15 mouse cellular contexts compared by ENCODE assay signal in the genomic region with DNA sequence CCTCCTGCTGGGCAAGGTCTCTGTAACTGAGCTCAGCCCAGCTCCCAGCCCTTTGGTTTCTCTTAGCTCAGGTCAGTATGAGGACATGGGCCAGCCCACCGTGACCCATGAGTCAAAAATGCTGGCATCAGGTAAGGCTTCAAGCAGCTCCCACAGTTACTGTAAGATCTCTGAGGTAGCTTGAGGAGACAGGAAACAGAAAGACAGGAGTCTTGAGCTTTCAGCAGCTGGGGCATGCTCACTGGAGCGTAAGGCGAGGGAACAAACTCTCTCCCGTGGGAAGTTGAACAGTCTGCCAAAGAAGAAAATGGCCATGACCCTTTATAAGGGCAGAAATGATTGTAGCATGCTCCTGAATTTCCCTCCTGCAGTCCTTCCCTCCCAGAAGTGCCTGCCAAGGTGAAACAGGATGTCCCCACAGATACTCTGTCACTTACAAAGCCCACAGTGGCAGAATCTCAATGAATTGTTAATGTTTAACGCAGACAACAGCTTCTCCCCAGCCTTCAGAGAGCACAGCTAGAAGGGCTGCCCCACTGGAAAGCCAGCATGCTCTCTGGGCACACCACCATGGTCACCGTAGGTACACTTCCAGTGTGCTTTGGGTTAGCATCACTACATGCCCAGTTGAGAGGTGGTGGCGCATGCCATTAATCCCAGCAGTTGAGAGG. TPM values are rescaled to one million over a fixed set of nuclear protein-coding genes. Genes with fewer than 3 reads are reported as not detected.
DNase-seq lines count a peak whose midpoint lies in the region; ATAC-seq and TF ChIP-seq lines count a peak whose summit lies in the region.
"Had no signal": no experiment of that assay in that cellular context is flagged by ENCODE, and none has a peak within 500 bp of the region (broad histone marks: within the 10 kb centered on the region; RNA-seq: fewer than 3 reads in every experiment).

No protein-coding gene starts in this region.

- peaks cover 4% of the 10 kb centered on the region for H3K4me1 ChIP-seq in lung, embryonic 16.5 days (replicated peaks; ENCODE audit: control insufficient read depth, insufficient read depth, low read length)
- H3K4me1 ChIP-seq in lung, adult 2 months (ENCODE audit: control insufficient read depth, insufficient read depth, low read length): no peaks in the 10 kb centered on the region; the same call in 1 of the 2 replicates
- peaks cover 25% of the 10 kb centered on the region; the same call in 1 of the 2 replicates for H3K4me1 ChIP-seq in intestine, embryonic 14.5 days (replicated peaks; ENCODE audit: control insufficient read depth, insufficient read depth, low read length)
- peaks cover 70% of the 10 kb centered on the region for H3K4me1 ChIP-seq in kidney, embryonic 15.5 days
- H3K4me1 ChIP-seq in small intestine, adult 2 months (ENCODE audit: control insufficient read depth, insufficient read depth, insufficient read length, low read length): peaks cover 39% of the 10 kb centered on the region

- H3K36me3 ChIP-seq in lung, embryonic 16.5 days (ENCODE audit: control insufficient read depth, insufficient read depth, low read length): no peaks in the 10 kb centered on the region
- H3K36me3 ChIP-seq in intestine, embryonic 14.5 days (ENCODE audit: control insufficient read depth, insufficient read depth, low read length): no peaks in the 10 kb centered on the region
- no peaks in the 10 kb centered on the region for H3K36me3 ChIP-seq in kidney, embryonic 15.5 days
- H3K36me3 ChIP-seq in small intestine, adult 2 months (ENCODE audit: control insufficient read depth, insufficient read depth, low read length): no peaks in the 10 kb centered on the region

- no peak overlapping the region for H3K4me2 ChIP-seq in lung, embryonic 16.5 days (ENCODE audit: low read depth, low read length)
- H3K4me2 ChIP-seq in intestine, embryonic 14.5 days (ENCODE audit: low read length): no peak overlapping the region
- 0 out of 2 replicates have a peak overlapping the region, but pooled peaks have one; percentile 3 for H3K4me2 ChIP-seq in kidney, embryonic 15.5 days
- H3K4me2 ChIP-seq: heart, embryonic 11.5 days had no signal

- 39% methylated on average over 7 of the region's 7 CpGs for WGBS in lung, embryonic 16.5 days
- 52% methylated on average over 7 of the region's 7 CpGs for WGBS in lung, adult 2 months
- 52% methylated on average over 7 of the region's 7 CpGs for WGBS in intestine, embryonic 14.5 days
- 47% methylated on average over 7 of the region's 7 CpGs for WGBS in kidney, embryonic 15.5 days
- WGBS in small intestine, adult 2 months: 30% methylated on average over 7 of the region's 7 CpGs

- H3K27ac ChIP-seq in lung, embryonic 16.5 days (ENCODE audit: low read length): 0 out of 2 replicates have a peak overlapping the region, but pooled peaks have one; percentile 1
- H3K27ac ChIP-seq in intestine, embryonic 14.5 days (ENCODE audit: low read depth): 0 out of 2 replicates have a peak overlapping the region, but pooled peaks have one; percentile 8
- H3K27ac ChIP-seq in kidney, embryonic 15.5 days: peak overlapping the region; percentile 74
- H3K27ac ChIP-seq in small intestine, adult 2 months (ENCODE audit: insufficient read depth, low read depth, low read length): peak overlapping the region; percentile 91
- H3K27ac ChIP-seq: hindbrain, postnatal 0 days had no signal

- no peaks in the 10 kb centered on the region for H3K9me3 ChIP-seq in lung, embryonic 16.5 days (ENCODE audit: control insufficient read depth, low read length)
- no peaks in the 10 kb centered on the region for H3K9me3 ChIP-seq in intestine, embryonic 14.5 days (ENCODE audit: control insufficient read depth, low read length)
- H3K9me3 ChIP-seq in kidney, embryonic 15.5 days (replicated peaks): no peaks in the 10 kb centered on the region

- no peak for TF ChIP-seq POLR2A in lung, adult 2 months (IDR thresholded peaks at IDR 0.05; ENCODE audit: borderline replicate concordance, extremely low read depth, low read depth, low read length)
- no peak for TF ChIP-seq POLR2A in small intestine, adult 2 months (IDR thresholded peaks at IDR 0.05; ENCODE audit: low read depth, low read length)

- H3K9ac ChIP-seq in lung, embryonic 16.5 days (ENCODE audit: low read length): 0 out of 2 replicates have a peak overlapping the region, but pooled peaks have one; percentile 1
- H3K9ac ChIP-seq in intestine, embryonic 14.5 days (ENCODE audit: low read length): no peak overlapping the region
- H3K9ac ChIP-seq in kidney, embryonic 15.5 days: no peak overlapping the region

- DNase-seq in lung, adult 2 months: no peak
- DNase-seq in intestine, embryonic 14.5 days (ENCODE audit: low spot score): no peak
- DNase-seq in cerebellum, postnatal 25 days: no peak
- DNase-seq in thymus, postnatal 36 days: no peak
- no peak for DNase-seq in left cerebral cortex, adult 8-10 months (ENCODE audit: low spot score in 2 of 2)
- DNase-seq: cerebellum, adult 9-11 months; lung, postnatal 14 days; right cerebral cortex, postnatal 25 days; thymus, adult 2 months had no signal

- ATAC-seq in lung, embryonic 16.5 days (ENCODE audit: low read depth): no peak
- no peak for ATAC-seq in intestine, embryonic 14.5 days (replicated peaks; ENCODE audit: low FRiP score, low TSS enrichment, low read depth)
- ATAC-seq in kidney, embryonic 15.5 days (replicated peaks; ENCODE audit: low FRiP score): peak; percentile 24
- ATAC-seq: hindbrain, postnatal 0 days had no signal

- no peak for TF ChIP-seq CTCF in lung, adult 2 months (IDR thresholded peaks at IDR 0.05; ENCODE audit: insufficient read depth, low read length)
- TF ChIP-seq CTCF in small intestine, adult 2 months (IDR thresholded peaks at IDR 0.05; ENCODE audit: extremely low read depth, insufficient read length, insufficient replicate concordance, low read depth, low read length): no peak

- no peaks in the 10 kb centered on the region for H3K27me3 ChIP-seq in lung, embryonic 16.5 days (ENCODE audit: control insufficient read depth, insufficient read depth, low read depth, low read length)
- H3K27me3 ChIP-seq in intestine, embryonic 14.5 days (replicated peaks; ENCODE audit: control insufficient read depth, insufficient read depth, low read length): no peaks in the 10 kb centered on the region
- H3K27me3 ChIP-seq in kidney, embryonic 15.5 days: no peaks in the 10 kb centered on the region
- no peaks in the 10 kb centered on the region for H3K27me3 ChIP-seq in small intestine, adult 2 months (ENCODE audit: control insufficient read depth, insufficient read depth, low read length)

- no peak overlapping the region for H3K4me3 ChIP-seq in lung, embryonic 16.5 days (ENCODE audit: low read length)
- no peak overlapping the region for H3K4me3 ChIP-seq in lung, adult 2 months (replicated peaks; ENCODE audit: extremely low read depth, low read depth, low read length)
- H3K4me3 ChIP-seq in intestine, embryonic 14.5 days (ENCODE audit: low read depth, low read length): no peak overlapping the region
- no peak overlapping the region for H3K4me3 ChIP-seq in kidney, embryonic 15.5 days (replicated peaks)
- no peak overlapping the region for H3K4me3 ChIP-seq in small intestine, adult 2 months (ENCODE audit: low read depth, low read length)
- H3K4me3 ChIP-seq: myocyte had no signal

RNA-seq across cellular contexts. Expression of gene B4galt5, which starts 31.8 kb away (rescaled TPM):
- polyA plus RNA-seq in lung, embryonic 16.5 days (2015; fragmentation: Nextera tagmentation; extraction: Ambion mirVana): 7.3 and 8.3 TPM in 2 replicates
- polyA plus RNA-seq in lung, adult 2 months (2012; rRNA removed): 17.7 and 20.5 TPM in 2 replicates
- 9.6 and 10.6 TPM in 2 replicates for polyA plus RNA-seq in intestine, embryonic 14.5 days (2014; fragmentation: Nextera tagmentation; extraction: Ambion mirVana)
- polyA plus RNA-seq in kidney, embryonic 15.5 days (2015; fragmentation: Nextera tagmentation; extraction: Ambion mirVana): 9.6 and 12.7 TPM in 2 replicates
- 24.8 and 84.7 TPM in 2 replicates for polyA plus RNA-seq in small intestine, adult 2 months (2012; rRNA removed)
- 10 to 100 TPM; 40.3 to 52.1 (median 43.5) TPM for total RNA-seq in left cerebral cortex, adult 8-10 months (2022)

RNA-seq across cellular contexts. Expression of gene Slc9a8, which starts 40.8 kb away (rescaled TPM):
- 21.3 and 24.0 TPM in 2 replicates for polyA plus RNA-seq in lung, embryonic 16.5 days (2015; fragmentation: Nextera tagmentation; extraction: Ambion mirVana)
- polyA plus RNA-seq in lung, adult 2 months (2012; rRNA removed): 32.0 and 41.7 TPM in 2 replicates
- 21.0 and 23.2 TPM in 2 replicates for polyA plus RNA-seq in intestine, embryonic 14.5 days (2014; fragmentation: Nextera tagmentation; extraction: Ambion mirVana)
- polyA plus RNA-seq in kidney, embryonic 15.5 days (2015; fragmentation: Nextera tagmentation; extraction: Ambion mirVana): 21.9 and 27.1 TPM in 2 replicates
- 19.8 and 34.8 TPM in 2 replicates for polyA plus RNA-seq in small intestine, adult 2 months (2012; rRNA removed)
- total RNA-seq in left cerebral cortex, adult 8-10 months (2022): 10 to 100 TPM; 34.4 to 38.7 (median 35.1) TPM

Comparison
In these comparisons a context has a peak if more than half of its experiments do, and no peak if none do; other contexts are left out.
1. H3K27ac ChIP-seq: peak in every context shown above with its lines; median percentile 91 in small intestine, adult 2 months; 74 in kidney, embryonic 15.5 days; 8 in intestine, embryonic 14.5 days; 1 in lung, embryonic 16.5 days.